Comparison of ENCODE assay signal across 8 mouse cellular contexts in genomic region chr15:78801971-78802741, GRCm38 (mm10). TPM values are rescaled to one million over a fixed set of nuclear protein-coding genes. Genes with fewer than 3 reads are reported as not detected.
A peak's percentile ranks its signal among the peaks of the same experiment; 100 is the strongest.
DNase-seq lines count a peak whose midpoint lies in the region; ATAC-seq and TF ChIP-seq lines count a peak whose summit lies in the region.

No protein-coding gene starts in this region.

- H3K9me3 ChIP-seq in embryonic facial prominence, embryonic 14.5 days (ENCODE audit: control insufficient read depth, low read length) = no peaks in the 10 kb centered on the region
- H3K9me3 ChIP-seq in hindbrain, embryonic 16.5 days (ENCODE audit: control insufficient read depth, low read length) = no peaks in the 10 kb centered on the region

- no peaks in the 10 kb centered on the region; the same call in 1 of the 2 replicates for H3K4me1 ChIP-seq in embryonic facial prominence, embryonic 14.5 days (ENCODE audit: control insufficient read depth, insufficient read depth, low read length)
- H3K4me1 ChIP-seq in hindbrain, embryonic 16.5 days (ENCODE audit: control insufficient read depth, insufficient read depth, low read depth, low read length) = peaks cover 18% of the 10 kb centered on the region
- peaks cover 2% of the 10 kb centered on the region for H3K4me1 ChIP-seq in lung, adult 2 months (ENCODE audit: control insufficient read depth, insufficient read depth, low read length)

- H3K36me3 ChIP-seq in embryonic facial prominence, embryonic 14.5 days (ENCODE audit: control insufficient read depth, insufficient read depth, low read length) = no peaks in the 10 kb centered on the region
- no peaks in the 10 kb centered on the region for H3K36me3 ChIP-seq in hindbrain, embryonic 16.5 days (ENCODE audit: control insufficient read depth, insufficient read depth, low read length)

- peak overlapping the region; percentile 69 for H3K9ac ChIP-seq in embryonic facial prominence, embryonic 14.5 days (ENCODE audit: low read depth, low read length)
- H3K9ac ChIP-seq in hindbrain, embryonic 16.5 days (ENCODE audit: low read depth, low read length) = peak overlapping the region; percentile 67

- peaks cover 39% of the 10 kb centered on the region for H3K27me3 ChIP-seq in embryonic facial prominence, embryonic 14.5 days (replicated peaks; ENCODE audit: control insufficient read depth, insufficient read depth, low read length)
- H3K27me3 ChIP-seq in hindbrain, embryonic 16.5 days (replicated peaks; ENCODE audit: control insufficient read depth, insufficient read depth, low read length) = peaks cover 13% of the 10 kb centered on the region

- ATAC-seq in embryonic facial prominence, embryonic 14.5 days (ENCODE audit: low read depth) = peak; percentile 38
- no peak for ATAC-seq in hindbrain, embryonic 16.5 days

- WGBS in embryonic facial prominence, embryonic 14.5 days = 5% methylated on average over 36 of the region's 67 CpGs
- 4% methylated on average over 50 of the region's 67 CpGs for WGBS in hindbrain, embryonic 16.5 days
- 4% methylated on average over 58 of the region's 67 CpGs for WGBS in lung, adult 2 months

- peak overlapping the region; percentile 63 for H3K4me3 ChIP-seq in embryonic facial prominence, embryonic 14.5 days (ENCODE audit: low read depth, low read length)
- H3K4me3 ChIP-seq in hindbrain, embryonic 16.5 days (ENCODE audit: low read length) = peak overlapping the region; percentile 55
- peak overlapping the region; percentile 84 for H3K4me3 ChIP-seq in lung, adult 2 months (replicated peaks; ENCODE audit: extremely low read depth, low read depth, low read length)

- TF ChIP-seq CTCF in lung, adult 2 months (IDR thresholded peaks at IDR 0.05; ENCODE audit: insufficient read depth, low read length) = no peak

- intact Hi-C loops in gastrocnemius, postnatal 14 days (cut with DNase I; ENCODE audit: low total_unique reads) = no loop called here
- intact Hi-C loops in gastrocnemius, postnatal 36 days (cut with DNase I) = no loop called here

- no peak overlapping the region for H3K27ac ChIP-seq in embryonic facial prominence, embryonic 14.5 days (replicated peaks; ENCODE audit: low read depth, low read length)
- no peak overlapping the region for H3K27ac ChIP-seq in hindbrain, embryonic 16.5 days (ENCODE audit: low read depth, low read length)

- peak; percentile 46 for DNase-seq in gastrocnemius, postnatal 14 days
- DNase-seq in gastrocnemius, postnatal 36 days = no peak
- DNase-seq in embryonic facial prominence, embryonic 14.5 days (ENCODE audit: low spot score) = no peak
- peak; percentile 70 for DNase-seq in lung, adult 2 months
- DNase-seq in retina, embryonic 14.5 days (ENCODE audit: low spot score) = peak; percentile 31
- no peak for DNase-seq in frontal cortex, postnatal 14 days (ENCODE audit: low spot score in 2 of 2)
- no peak for DNase-seq in spleen, postnatal 14 days (ENCODE audit: low spot score in 2 of 2)

- peak overlapping the region; percentile 97 for H3K4me2 ChIP-seq in embryonic facial prominence, embryonic 14.5 days (ENCODE audit: low read depth, low read length)
- peak overlapping the region; percentile 63 for H3K4me2 ChIP-seq in hindbrain, embryonic 16.5 days (ENCODE audit: low read length)

- no peak for TF ChIP-seq POLR2A in lung, adult 2 months (IDR thresholded peaks at IDR 0.05; ENCODE audit: borderline replicate concordance, extremely low read depth, low read depth, low read length)

RNA-seq across cellular contexts. Expression of gene Card10, which starts 0.7 kb away (rescaled TPM):
- 1 to 10 TPM; 9.6 to 9.7 TPM for total RNA-seq in gastrocnemius, postnatal 14 days (2021)
- total RNA-seq in gastrocnemius, postnatal 36 days (2021) = 1 to 10 TPM; 5.6 to 6.6 TPM
- polyA plus RNA-seq in embryonic facial prominence, embryonic 14.5 days (2014; fragmentation: Nextera tagmentation; extraction: Ambion mirVana) = 6.1 and 6.3 TPM in 2 replicates
- 2.5 and 2.8 TPM in 2 replicates for polyA plus RNA-seq in hindbrain, embryonic 16.5 days (2015; fragmentation: Nextera tagmentation; extraction: Ambion mirVana)
- 61.5 and 73.5 TPM in 2 replicates for polyA plus RNA-seq in lung, adult 2 months (2012; rRNA removed)

RNA-seq across cellular contexts. Expression of gene Mfng, which starts 28.9 kb away (rescaled TPM):
- total RNA-seq in gastrocnemius, postnatal 14 days (2021) = 1 to 10 TPM; 5.6 to 7.1 TPM
- total RNA-seq in gastrocnemius, postnatal 36 days (2021) = 1 to 10 TPM; 3.3 TPM
- polyA plus RNA-seq in embryonic facial prominence, embryonic 14.5 days (2014; fragmentation: Nextera tagmentation; extraction: Ambion mirVana) = 13.6 and 13.7 TPM in 2 replicates
- 19.7 and 20.1 TPM in 2 replicates for polyA plus RNA-seq in hindbrain, embryonic 16.5 days (2015; fragmentation: Nextera tagmentation; extraction: Ambion mirVana)
- polyA plus RNA-seq in lung, adult 2 months (2012; rRNA removed) = 78.0 and 98.3 TPM in 2 replicates

RNA-seq across cellular contexts. Expression of gene Cdc42ep1, which starts 40.3 kb away (rescaled TPM):
- total RNA-seq in gastrocnemius, postnatal 14 days (2021) = 10 to 100 TPM; 22.7 to 23.6 TPM
- 10 to 100 TPM in 1 of 2 experiments, 1 to 10 TPM in 1; 9.4 to 10.7 TPM for total RNA-seq in gastrocnemius, postnatal 36 days (2021)
- 30.8 and 36.1 TPM in 2 replicates for polyA plus RNA-seq in embryonic facial prominence, embryonic 14.5 days (2014; fragmentation: Nextera tagmentation; extraction: Ambion mirVana)
- polyA plus RNA-seq in hindbrain, embryonic 16.5 days (2015; fragmentation: Nextera tagmentation; extraction: Ambion mirVana) = 15.9 and 17.5 TPM in 2 replicates
- polyA plus RNA-seq in lung, adult 2 months (2012; rRNA removed) = 221 and 277 TPM in 2 replicates

RNA-seq across cellular contexts. Expression of gene Lgals2, which starts 53.2 kb away (rescaled TPM):
- total RNA-seq in gastrocnemius, postnatal 14 days (2021) = not detected
- not detected for total RNA-seq in gastrocnemius, postnatal 36 days (2021)
- polyA plus RNA-seq in embryonic facial prominence, embryonic 14.5 days (2014; fragmentation: Nextera tagmentation; extraction: Ambion mirVana) = 0.89 and 1.4 TPM in 2 replicates
- polyA plus RNA-seq in hindbrain, embryonic 16.5 days (2015; fragmentation: Nextera tagmentation; extraction: Ambion mirVana) = not detected in 2 replicates
- 6.0 and 7.2 TPM in 2 replicates for polyA plus RNA-seq in lung, adult 2 months (2012; rRNA removed)

Comparison
In these comparisons a context has a peak if more than half of its experiments do, and no peak if none do; other contexts are left out.
1. DNase-seq: peak in gastrocnemius, postnatal 14 days (single experiment), lung, adult 2 months (single experiment) and retina, embryonic 14.5 days (single experiment); none in gastrocnemius, postnatal 36 days (0 of 2), embryonic facial prominence, embryonic 14.5 days (single experiment), frontal cortex, postnatal 14 days (0 of 2) and spleen, postnatal 14 days (0 of 2).
2. Peak in every context shown above with its lines, with median percentiles within 50 percentile points of each other: H3K4me3 ChIP-seq.